Mouse (Mus musculus): Measurements from ENCODE around the gene Txnrd1. TPM values are rescaled to one million over a fixed set of nuclear protein-coding genes. Genes with fewer than 3 reads are reported as not detected.

Gene Txnrd1
- total RNA-seq, 1 experiment from 2014 or later: 68.5 TPM

GRCm38 (mm10) chr10:82814096-82814970, 19.4 kb upstream of the Txnrd1 start:
- ATAC-seq (replicated peaks; ENCODE audit: insufficient number of reproducible peaks, low FRiP score, low TSS enrichment, poor library complexity, severe bottlenecking): no peak; the same call in 1 of the 2 replicates

GRCm38 (mm10) chr10:82816441-82816840, 17.3 kb upstream of the Txnrd1 start:
- ATAC-seq (replicated peaks; ENCODE audit: insufficient number of reproducible peaks, low FRiP score, low TSS enrichment, poor library complexity, severe bottlenecking): no peak

GRCm38 (mm10) chr10:82817514-82817913, 16.2 kb upstream of the Txnrd1 start:
- ATAC-seq (replicated peaks; ENCODE audit: insufficient number of reproducible peaks, low FRiP score, low TSS enrichment, poor library complexity, severe bottlenecking): no peak

- no peak for ATAC-seq (replicated peaks; ENCODE audit: insufficient number of reproducible peaks, low FRiP score, low TSS enrichment, poor library complexity, severe bottlenecking)
Measured at GRCm38 (mm10) chr10:82817936-82818335, 15.8 kb upstream of the Txnrd1 start.

GRCm38 (mm10) chr10:82818661-82819060, 15.1 kb upstream of the Txnrd1 start:
- ATAC-seq (replicated peaks; ENCODE audit: insufficient number of reproducible peaks, low FRiP score, low TSS enrichment, poor library complexity, severe bottlenecking): no peak

GRCm38 (mm10) chr10:82823108-82823778, 10.5 kb upstream of the Txnrd1 start:
- ATAC-seq (replicated peaks; ENCODE audit: insufficient number of reproducible peaks, low FRiP score, low TSS enrichment, poor library complexity, severe bottlenecking): no peak

- no peak for ATAC-seq (replicated peaks; ENCODE audit: insufficient number of reproducible peaks, low FRiP score, low TSS enrichment, poor library complexity, severe bottlenecking)
Measured at GRCm38 (mm10) chr10:82823779-82824177, 10.0 kb upstream of the Txnrd1 start.

- ATAC-seq (replicated peaks; ENCODE audit: insufficient number of reproducible peaks, low FRiP score, low TSS enrichment, poor library complexity, severe bottlenecking): no peak
Measured at GRCm38 (mm10) chr10:82824541-82824940, 9.2 kb upstream of the Txnrd1 start.

GRCm38 (mm10) chr10:82826516-82826915, 7.2 kb upstream of the Txnrd1 start:
- no peak for ATAC-seq (replicated peaks; ENCODE audit: insufficient number of reproducible peaks, low FRiP score, low TSS enrichment, poor library complexity, severe bottlenecking)

- ATAC-seq (replicated peaks; ENCODE audit: insufficient number of reproducible peaks, low FRiP score, low TSS enrichment, poor library complexity, severe bottlenecking): no peak
Measured at GRCm38 (mm10) chr10:82835898-82836297, 2.1 kb downstream of the Txnrd1 start.

GRCm38 (mm10) chr10:82838390-82838789, 4.6 kb downstream of the Txnrd1 start:
- ATAC-seq (replicated peaks; ENCODE audit: insufficient number of reproducible peaks, low FRiP score, low TSS enrichment, poor library complexity, severe bottlenecking): no peak

GRCm38 (mm10) chr10:82844090-82844489, 10.3 kb downstream of the Txnrd1 start:
- no peak for ATAC-seq (replicated peaks; ENCODE audit: insufficient number of reproducible peaks, low FRiP score, low TSS enrichment, poor library complexity, severe bottlenecking)

- no peak for ATAC-seq (replicated peaks; ENCODE audit: insufficient number of reproducible peaks, low FRiP score, low TSS enrichment, poor library complexity, severe bottlenecking)
Measured at GRCm38 (mm10) chr10:82844731-82845130, 11.0 kb downstream of the Txnrd1 start.

GRCm38 (mm10) chr10:82847821-82848459, 14.2 kb downstream of the Txnrd1 start:
- ATAC-seq (replicated peaks; ENCODE audit: insufficient number of reproducible peaks, low FRiP score, low TSS enrichment, poor library complexity, severe bottlenecking): no peak

GRCm38 (mm10) chr10:82849686-82850353, 16.1 kb downstream of the Txnrd1 start:
- ATAC-seq (replicated peaks; ENCODE audit: insufficient number of reproducible peaks, low FRiP score, low TSS enrichment, poor library complexity, severe bottlenecking): no peak

GRCm38 (mm10) chr10:82850354-82850752, 16.6 kb downstream of the Txnrd1 start:
- ATAC-seq (replicated peaks; ENCODE audit: insufficient number of reproducible peaks, low FRiP score, low TSS enrichment, poor library complexity, severe bottlenecking): no peak

GRCm38 (mm10) chr10:82851751-82852150, 18.0 kb downstream of the Txnrd1 start:
- no peak for ATAC-seq (replicated peaks; ENCODE audit: insufficient number of reproducible peaks, low FRiP score, low TSS enrichment, poor library complexity, severe bottlenecking)

- ATAC-seq (replicated peaks; ENCODE audit: insufficient number of reproducible peaks, low FRiP score, low TSS enrichment, poor library complexity, severe bottlenecking): no peak
Measured at GRCm38 (mm10) chr10:82858032-82858680, 24.4 kb downstream of the Txnrd1 start.
